Mouse (Mus musculus) G1E (cell line): Measurements from ENCODE around the gene Tsku. TPM values are rescaled to one million over a fixed set of nuclear protein-coding genes. Genes with fewer than 3 reads are reported as not detected.

ENCODE experiments used
- ATAC-seq: 2 replicates; pipeline ENCODE4 v1.8.0; 2016; ENCODE audit warnings: mild to moderate bottlenecking; ENCODE audit not compliant: insufficient number of reproducible peaks, poor library complexity, low FRiP score, severe bottlenecking; ENCODE audit errors: extremely low read depth
- DNase-seq: peaks from one replicate; pipeline ENCODE4 v3.0.0; 2012; ENCODE audit warnings: low spot score
- H3K27me3 ChIP-seq: 2 replicates; pipeline ENCODE4 v1.6.1; 2012; ENCODE audit warnings: mild to moderate bottlenecking, low read length, inconsistent platforms; ENCODE audit not compliant: insufficient read depth
- H3K36me3 ChIP-seq: replicated peaks from 2 replicates; pipeline ENCODE3; 2012; ENCODE audit warnings: mild to moderate bottlenecking, inconsistent platforms
- H3K4me1 ChIP-seq: 2 replicates; pipeline ENCODE4 v1.6.1; 2012; ENCODE audit warnings: low read depth, low read length, inconsistent platforms, mixed read lengths; ENCODE audit not compliant: insufficient read depth
- H3K4me3 ChIP-seq: 2 replicates; pipeline ENCODE4 v1.5.1; 2012; ENCODE audit warnings: low read depth, mild to moderate bottlenecking, inconsistent platforms, low read length, moderate library complexity, mixed read lengths
- H3K9me3 ChIP-seq: replicated peaks from 2 replicates; pipeline ENCODE4 v1.6.1; 2012; ENCODE audit warnings: inconsistent platforms
- CTCF ChIP-seq: IDR thresholded peaks from 2 replicates; pipeline ENCODE4 v1.5.1; 2012; ENCODE audit warnings: low read depth, low read length, inconsistent platforms, mixed read lengths
- GATA1 ChIP-seq: IDR thresholded peaks from 2 replicates; pipeline ENCODE4 v1.6.1; 2012; ENCODE audit warnings: borderline replicate concordance, low read length, inconsistent platforms, mixed read lengths
- GATA2 ChIP-seq: IDR thresholded peaks from 2 replicates; pipeline ENCODE4 v1.6.1; 2012; ENCODE audit warnings: low read depth, low read length, inconsistent platforms, borderline replicate concordance
- POLR2AphosphoS5 ChIP-seq: IDR thresholded peaks from 2 replicates; pipeline ENCODE4 v1.6.1; 2012; ENCODE audit warnings: low read depth, low read length, inconsistent platforms; ENCODE audit not compliant: insufficient replicate concordance
- TAL1 ChIP-seq: conservative IDR thresholded peaks from 2 replicates; pipeline ENCODE4 v1.6.1; 2012; ENCODE audit warnings: low read depth, low read length, inconsistent platforms, mixed read lengths
- polyA plus RNA-seq: library from polyadenylated mRNA; stranded (reverse); fragments of >175 nt; gene quantifications from 2 replicates; pipeline ENCODE4 v1.2.3, GENCODE M21; 2012
- total RNA-seq, 2 experiments: library from RNA; stranded (forward) in 1 of 2; stranded (reverse) in 1 of 2; fragments of 200-1000 nt in 1 of 2; fragments of >200 nt in 1 of 2; fragmentation: Nextera tagmentation in 1 of 2; gene quantifications; 2 replicates each; pipeline ENCODE4 v1.2.3; 2014 to 2017

Gene Tsku
- total and polyA plus RNA-seq, 3 experiments, result not detected

DNA sequence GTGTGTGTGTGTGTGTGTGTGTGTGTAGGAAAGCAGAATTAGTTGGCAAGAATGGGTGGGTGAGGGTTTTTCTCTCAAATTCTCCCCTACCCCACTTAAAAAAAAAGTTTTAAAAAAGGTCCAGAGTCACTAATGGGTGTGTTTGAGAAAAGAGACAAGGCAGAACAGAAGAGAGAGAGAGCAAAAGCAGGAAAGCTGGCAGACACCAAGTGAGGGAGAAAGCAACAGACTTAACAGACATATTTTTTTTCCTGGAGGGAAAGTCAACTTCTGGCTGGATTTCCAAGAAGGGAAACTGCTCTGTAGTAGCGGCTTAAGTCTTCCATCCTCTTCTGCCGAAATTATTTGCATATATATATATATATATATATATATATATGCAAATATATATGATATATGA lies 534 bp upstream of the Tsku start:
- TF ChIP-seq TAL1, result no peak
- TF ChIP-seq GATA2, result no peak
- no peak for TF ChIP-seq CTCF
- TF ChIP-seq GATA1, result no peak
- no peak for TF ChIP-seq POLR2AphosphoS5
- no peak for DNase-seq
- no peaks in the 10 kb centered on the region; the same call in 1 of the 2 replicates for H3K4me1 ChIP-seq
- H3K4me3 ChIP-seq, result no peak overlapping the region
- 0 out of 2 replicates have a peak, but pooled peaks cover 2% of the 10 kb centered on the region for H3K9me3 ChIP-seq
- no peaks in the 10 kb centered on the region for H3K36me3 ChIP-seq
- ATAC-seq, result no peak
- H3K27me3 ChIP-seq, result peaks cover 58% of the 10 kb centered on the region

- no peak for ATAC-seq
- Histone ChIP-seq H3K9me3 (0 out of 2 replicates have a peak, but pooled peaks cover 2% of the 10 kb centered on the region), H3K27me3 (peaks cover 65% of the 10 kb centered on the region), H3K36me3 (no peaks in the 10 kb centered on the region), H3K4me3 (no peak overlapping the region; the same call in 1 of the 2 replicates), H3K4me1 (no peaks in the 10 kb centered on the region; the same call in 1 of the 2 replicates)
- TF ChIP-seq TAL1 (no peak), CTCF (no peak), GATA2 (no peak), GATA1 (no peak), POLR2AphosphoS5 (no peak)
- no peak for DNase-seq
Measured at GRCm38 (mm10) chr7:98360621-98360990, 522 bp downstream of the Tsku start.

DNA sequence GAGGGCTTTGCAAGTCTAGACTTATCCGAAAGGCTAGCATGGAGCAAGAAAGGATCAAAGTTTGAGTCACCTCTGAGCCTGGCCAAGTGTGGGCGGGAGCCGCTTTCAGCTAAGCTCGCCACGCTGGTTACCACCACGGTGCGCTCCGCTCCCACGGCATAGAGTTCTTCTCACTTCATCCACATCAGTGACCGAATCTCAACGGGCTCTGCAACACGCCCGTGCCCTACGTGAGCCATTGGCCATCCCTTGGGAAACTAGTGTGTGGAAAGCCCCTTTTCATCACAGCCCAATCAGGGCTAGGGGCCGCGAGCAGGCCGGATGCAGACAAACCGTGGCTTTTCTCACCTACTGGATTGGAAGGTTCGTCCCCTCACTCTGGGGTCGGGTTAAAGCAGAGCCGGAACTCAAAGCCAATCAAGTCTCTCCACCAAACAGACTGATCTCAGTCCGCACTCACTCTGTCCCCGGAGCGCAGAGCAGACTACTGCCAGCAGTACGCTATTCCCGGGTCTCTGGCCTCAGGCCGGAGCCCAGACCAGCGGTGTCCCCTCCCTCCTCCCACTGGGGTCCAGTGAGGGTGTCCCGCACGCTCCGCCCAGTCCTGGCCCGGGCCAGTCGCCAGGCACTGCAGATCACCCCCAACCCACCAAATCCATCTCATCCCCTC lies 1.0 kb downstream of the Tsku start:
- Histone ChIP-seq H3K4me1 (no peaks in the 10 kb centered on the region; the same call in 1 of the 2 replicates), H3K4me3 (no peak overlapping the region), H3K36me3 (no peaks in the 10 kb centered on the region), H3K9me3 (0 out of 2 replicates have a peak, but pooled peaks cover 2% of the 10 kb centered on the region), H3K27me3 (peaks cover 69% of the 10 kb centered on the region)
- TF ChIP-seq TAL1, result no peak
- TF ChIP-seq POLR2AphosphoS5, result no peak
- no peak for TF ChIP-seq GATA2
- TF ChIP-seq GATA1, result no peak
- TF ChIP-seq CTCF, result no peak
- DNase-seq (no peak), ATAC-seq (no peak)

- H3K9me3 ChIP-seq, result no peaks in the 10 kb centered on the region
- peaks cover 88% of the 10 kb centered on the region for H3K27me3 ChIP-seq
- ATAC-seq (no peak), DNase-seq (no peak)
- H3K4me3 ChIP-seq, result no peak overlapping the region
- no peaks in the 10 kb centered on the region for H3K36me3 ChIP-seq
- TF ChIP-seq GATA1, result no peak
- TF ChIP-seq POLR2AphosphoS5, result no peak
- no peak for TF ChIP-seq CTCF
- TF ChIP-seq TAL1, result no peak
- no peak for TF ChIP-seq GATA2
- H3K4me1 ChIP-seq, result no peaks in the 10 kb centered on the region; the same call in 1 of the 2 replicates
Measured at GRCm38 (mm10) chr7:98358016-98358415, 3.1 kb downstream of the Tsku start.

GRCm38 (mm10) chr7:98357324-98357723 lies 3.8 kb downstream of the Tsku start:
- DNase-seq, result no peak
- H3K9me3 ChIP-seq, result no peaks in the 10 kb centered on the region
- no peaks in the 10 kb centered on the region for H3K36me3 ChIP-seq
- peaks cover 90% of the 10 kb centered on the region for H3K27me3 ChIP-seq
- no peak for ATAC-seq
- TF ChIP-seq GATA2 (no peak), CTCF (no peak), TAL1 (no peak), GATA1 (no peak), POLR2AphosphoS5 (no peak)
- H3K4me3 ChIP-seq, result no peak overlapping the region
- H3K4me1 ChIP-seq, result no peaks in the 10 kb centered on the region; the same call in 1 of the 2 replicates

GRCm38 (mm10) chr7:98354921-98355310 lies 6.2 kb downstream of the Tsku start:
- peaks cover 86% of the 10 kb centered on the region for H3K27me3 ChIP-seq
- H3K4me1 ChIP-seq, result no peaks in the 10 kb centered on the region
- no peaks in the 10 kb centered on the region for H3K9me3 ChIP-seq
- H3K36me3 ChIP-seq, result no peaks in the 10 kb centered on the region
- no peak overlapping the region for H3K4me3 ChIP-seq
- ATAC-seq (no peak), DNase-seq (no peak)
- TF ChIP-seq CTCF, result no peak
- no peak for TF ChIP-seq GATA1
- TF ChIP-seq TAL1, result no peak
- no peak for TF ChIP-seq POLR2AphosphoS5
- no peak for TF ChIP-seq GATA2
